Mouse (Mus musculus): ENCODE measurements around the gene Lalba. TPM values are rescaled to one million over a fixed set of nuclear protein-coding genes. Genes with fewer than 3 reads are reported as not detected.

Gene Lalba
- polyA plus RNA-seq, 1 experiment from 2014 or later, result not detected

Small RNAs within 50 kb of the gene (microRNA-seq; reads per million reads assigned to microRNA genes)
- gene Mir1291, result not detected

Other genes with a start within 250 kb of the Lalba start
- gene Olfr286, start 248.3 kb downstream of the Lalba start, polyA plus RNA-seq (2015; fragmentation: Nextera tagmentation; extraction: Ambion mirVana), result not detected in 2 replicates
- not detected in 2 replicates for gene H1fnt, start 225.4 kb downstream of the Lalba start, polyA plus RNA-seq (2015; fragmentation: Nextera tagmentation; extraction: Ambion mirVana)
- 12.3 and 14.1 TPM in 2 replicates for gene Zfp641, start 186.6 kb downstream of the Lalba start, polyA plus RNA-seq (2015; fragmentation: Nextera tagmentation; extraction: Ambion mirVana)
- gene Olfr285, start 165.4 kb downstream of the Lalba start, polyA plus RNA-seq (2015; fragmentation: Nextera tagmentation; extraction: Ambion mirVana), result not detected in 2 replicates
- gene Olfr284, start 141.7 kb downstream of the Lalba start, polyA plus RNA-seq (2015; fragmentation: Nextera tagmentation; extraction: Ambion mirVana), result not detected in 2 replicates
- not detected in 2 replicates for gene Olfr283, start 101.8 kb downstream of the Lalba start, polyA plus RNA-seq (2015; fragmentation: Nextera tagmentation; extraction: Ambion mirVana)
- not detected in 2 replicates for gene Olfr282, start 51.5 kb downstream of the Lalba start, polyA plus RNA-seq (2015; fragmentation: Nextera tagmentation; extraction: Ambion mirVana)
- gene Olfr281, start 30.1 kb downstream of the Lalba start, polyA plus RNA-seq (2015; fragmentation: Nextera tagmentation; extraction: Ambion mirVana), result 0.05 TPM in 1 of 2 replicates, not detected in the other
- gene OR5BS1P, start 12.8 kb downstream of the Lalba start, polyA plus RNA-seq (2015; fragmentation: Nextera tagmentation; extraction: Ambion mirVana), result not detected in 2 replicates
- not detected in 2 replicates for gene Olfr279, start 9.7 kb upstream of the Lalba start, polyA plus RNA-seq (2015; fragmentation: Nextera tagmentation; extraction: Ambion mirVana)
- 124 and 128 TPM in 2 replicates for gene Kansl2, start 51.5 kb upstream of the Lalba start, polyA plus RNA-seq (2015; fragmentation: Nextera tagmentation; extraction: Ambion mirVana)
- gene Ccnt1, start 88.2 kb upstream of the Lalba start, polyA plus RNA-seq (2015; fragmentation: Nextera tagmentation; extraction: Ambion mirVana), result 71.7 and 72.6 TPM in 2 replicates
- 0.44 and 0.46 TPM in 2 replicates for gene 4930415O20Rik, start 88.3 kb upstream of the Lalba start, polyA plus RNA-seq (2015; fragmentation: Nextera tagmentation; extraction: Ambion mirVana)
- gene Adcy6, start 127.4 kb upstream of the Lalba start, polyA plus RNA-seq (2015; fragmentation: Nextera tagmentation; extraction: Ambion mirVana), result 14.0 and 15.2 TPM in 2 replicates
- 199 and 201 TPM in 2 replicates for gene Cacnb3, start 148.1 kb upstream of the Lalba start, polyA plus RNA-seq (2015; fragmentation: Nextera tagmentation; extraction: Ambion mirVana)
- gene Ddx23, start 180.2 kb upstream of the Lalba start, polyA plus RNA-seq (2015; fragmentation: Nextera tagmentation; extraction: Ambion mirVana), result 22.0 and 26.4 TPM in 2 replicates
- 13.2 and 13.9 TPM in 2 replicates for gene Rnd1, start 194.7 kb upstream of the Lalba start, polyA plus RNA-seq (2015; fragmentation: Nextera tagmentation; extraction: Ambion mirVana)
- gene Ccdc65, start 225.5 kb upstream of the Lalba start, polyA plus RNA-seq (2015; fragmentation: Nextera tagmentation; extraction: Ambion mirVana), result 6.8 and 8.5 TPM in 2 replicates
- gene Fkbp11, start 245.5 kb upstream of the Lalba start, polyA plus RNA-seq (2015; fragmentation: Nextera tagmentation; extraction: Ambion mirVana), result 3.8 and 4.6 TPM in 2 replicates

Data from midbrain, embryonic 15.5 days (tissue).